Mouse (Mus musculus): ENCODE data around the gene Cdkn1a. TPM values are rescaled to one million over a fixed set of nuclear protein-coding genes. Genes with fewer than 3 reads are reported as not detected.
"Not testable (repeated sequence)": the region's sequence is repeated elsewhere in the genome, so short reads cannot be mapped to it uniquely, and the experiment has no call there.

Cdkn1a gene
- polyA plus RNA-seq, 1 experiment, result 293 TPM

- Histone ChIP-seq H3K27me3 (ENCODE audit: control insufficient read depth, insufficient read depth, low read length) (no peaks in the 10 kb centered on the region), H3K4me1 (ENCODE audit: control insufficient read depth, insufficient read depth, insufficient read length, low read length) (peaks cover 2% of the 10 kb centered on the region), H3K4me3 (ENCODE audit: low read depth, low read length) (no peak overlapping the region), H3K36me3 (ENCODE audit: control insufficient read depth, insufficient read depth, low read length) (peaks cover 24% of the 10 kb centered on the region), H3K27ac (ENCODE audit: insufficient read depth, low read depth, low read length) (no peak overlapping the region)
- no peak for TF ChIP-seq CTCF (IDR thresholded peaks at IDR 0.05; ENCODE audit: extremely low read depth, insufficient read length, insufficient replicate concordance, low read depth, low read length)
- TF ChIP-seq POLR2A (IDR thresholded peaks at IDR 0.05; ENCODE audit: low read depth, low read length), result no peak
- WGBS, result 95% methylated on average over 24 of the region's 24 CpGs
Measured at GRCm38 (mm10) chr17:29098291-29098690, 7.5 kb downstream of the Cdkn1a start.

DNA sequence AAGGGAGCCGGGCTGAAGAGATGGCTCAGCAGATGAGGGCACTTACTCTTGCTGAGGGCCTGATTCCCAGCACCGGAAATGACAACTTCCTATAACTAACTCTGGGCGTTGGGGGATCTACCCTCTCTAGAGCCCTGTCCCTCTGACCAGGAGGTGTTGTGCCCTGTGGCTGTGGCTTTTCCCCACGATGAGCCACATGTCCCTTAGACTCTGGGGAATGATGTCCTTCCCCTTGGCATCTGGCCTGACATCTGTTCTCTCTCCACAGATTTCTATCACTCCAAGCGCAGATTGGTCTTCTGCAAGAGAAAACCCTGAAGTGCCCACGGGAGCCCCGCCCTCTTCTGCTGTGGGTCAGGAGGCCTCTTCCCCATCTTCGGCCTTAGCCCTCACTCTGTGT lies 8.3 kb downstream of the Cdkn1a start:
- Histone ChIP-seq H3K27ac (ENCODE audit: insufficient read depth, low read depth, low read length) (no peak overlapping the region), H3K36me3 (ENCODE audit: control insufficient read depth, insufficient read depth, low read length) (peaks cover 24% of the 10 kb centered on the region), H3K27me3 (ENCODE audit: control insufficient read depth, insufficient read depth, low read length) (no peaks in the 10 kb centered on the region), H3K4me1 (ENCODE audit: control insufficient read depth, insufficient read depth, insufficient read length, low read length) (peaks cover 2% of the 10 kb centered on the region), H3K4me3 (ENCODE audit: low read depth, low read length) (no peak overlapping the region)
- 76% methylated on average over 8 of the region's 8 CpGs for WGBS
- TF ChIP-seq POLR2A (IDR thresholded peaks at IDR 0.05; ENCODE audit: low read depth, low read length) (no peak), CTCF (IDR thresholded peaks at IDR 0.05; ENCODE audit: extremely low read depth, insufficient read length, insufficient replicate concordance, low read depth, low read length) (no peak)

DNA sequence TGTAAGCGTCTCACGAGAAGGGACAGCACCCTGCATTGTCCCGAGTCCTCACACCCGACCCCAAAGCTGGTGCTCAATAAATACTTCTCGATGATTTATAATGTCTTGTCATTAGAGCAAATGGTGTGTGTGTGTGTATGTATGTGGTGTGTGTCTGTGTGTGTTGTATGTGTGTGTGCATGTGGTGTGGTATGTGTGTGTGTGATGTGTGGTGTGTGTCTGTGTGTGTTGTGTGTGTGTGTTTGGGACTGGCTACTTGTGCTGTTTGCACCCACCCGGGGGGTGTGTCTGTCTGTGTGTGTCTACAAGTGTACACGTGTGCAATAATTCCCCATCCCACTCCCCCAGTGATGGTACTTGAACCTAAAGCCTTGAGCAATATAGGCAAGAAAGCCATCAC lies 9.9 kb downstream of the Cdkn1a start:
- 89% methylated on average over 7 of the region's 7 CpGs for WGBS
- Histone ChIP-seq H3K4me3 (ENCODE audit: low read depth, low read length) (no peak overlapping the region), H3K36me3 (ENCODE audit: control insufficient read depth, insufficient read depth, low read length) (peaks cover 24% of the 10 kb centered on the region), H3K27ac (ENCODE audit: insufficient read depth, low read depth, low read length) (no peak overlapping the region), H3K27me3 (ENCODE audit: control insufficient read depth, insufficient read depth, low read length) (no peaks in the 10 kb centered on the region), H3K4me1 (ENCODE audit: control insufficient read depth, insufficient read depth, insufficient read length, low read length) (peaks cover 2% of the 10 kb centered on the region)
- TF ChIP-seq CTCF (IDR thresholded peaks at IDR 0.05; ENCODE audit: extremely low read depth, insufficient read length, insufficient replicate concordance, low read depth, low read length) (no peak), POLR2A (IDR thresholded peaks at IDR 0.05; ENCODE audit: low read depth, low read length) (no peak)

DNA sequence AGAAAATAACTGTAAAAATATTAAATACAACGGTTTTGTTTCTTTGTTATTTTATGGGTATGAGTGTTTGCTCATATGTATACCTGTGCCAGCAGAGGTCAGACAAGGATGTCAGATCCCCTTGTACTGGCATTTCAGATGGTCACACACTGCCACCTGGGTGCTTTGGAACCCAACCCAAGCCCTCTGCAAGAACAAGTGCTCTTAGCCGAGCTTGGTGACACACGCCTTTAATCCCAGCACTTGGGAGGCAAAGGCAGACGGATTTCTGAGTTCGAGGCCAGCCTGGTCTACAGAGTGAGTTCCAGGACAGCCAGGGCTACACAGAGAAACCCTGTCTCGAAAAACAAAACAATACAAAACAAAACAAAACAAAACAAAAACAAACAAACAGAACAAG lies 19.6 kb downstream of the Cdkn1a start:
- not testable (repeated sequence) for H3K36me3 ChIP-seq (ENCODE audit: control insufficient read depth, insufficient read depth, low read length); H3K27ac ChIP-seq (ENCODE audit: insufficient read depth, low read depth, low read length); H3K4me3 ChIP-seq (ENCODE audit: low read depth, low read length); H3K27me3 ChIP-seq (ENCODE audit: control insufficient read depth, insufficient read depth, low read length); H3K4me1 ChIP-seq (ENCODE audit: control insufficient read depth, insufficient read depth, insufficient read length, low read length)
- 65% methylated on average over 6 of the region's 6 CpGs for WGBS

DNA sequence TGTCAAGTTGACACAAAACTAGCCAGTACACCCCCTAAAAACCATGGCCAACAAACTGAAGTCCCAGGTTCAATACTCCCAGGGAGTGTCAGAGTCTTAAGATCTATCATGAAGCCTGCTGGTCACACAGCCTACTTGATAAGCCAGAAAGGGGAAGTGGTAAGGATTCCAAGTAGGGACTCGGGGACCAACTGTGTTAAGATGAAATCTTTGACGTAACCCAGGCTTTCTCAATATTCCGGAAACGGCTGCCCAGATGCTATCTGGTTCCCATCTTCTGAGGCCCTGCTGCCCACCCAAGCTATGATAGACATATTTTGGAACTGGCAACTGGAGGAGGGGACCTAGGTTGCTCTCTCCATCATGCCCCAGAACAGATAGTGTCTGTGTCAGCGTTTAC lies 20.6 kb downstream of the Cdkn1a start:
- Histone ChIP-seq H3K4me3 (ENCODE audit: low read depth, low read length) (no peak overlapping the region), H3K27ac (ENCODE audit: insufficient read depth, low read depth, low read length) (no peak overlapping the region), H3K36me3 (ENCODE audit: control insufficient read depth, insufficient read depth, low read length) (no peaks in the 10 kb centered on the region), H3K4me1 (ENCODE audit: control insufficient read depth, insufficient read depth, insufficient read length, low read length) (no peaks in the 10 kb centered on the region), H3K27me3 (ENCODE audit: control insufficient read depth, insufficient read depth, low read length) (no peaks in the 10 kb centered on the region)
- TF ChIP-seq CTCF (IDR thresholded peaks at IDR 0.05; ENCODE audit: extremely low read depth, insufficient read length, insufficient replicate concordance, low read depth, low read length) (no peak), POLR2A (IDR thresholded peaks at IDR 0.05; ENCODE audit: low read depth, low read length) (no peak)
- 74% methylated on average over 5 of the region's 5 CpGs for WGBS

DNA sequence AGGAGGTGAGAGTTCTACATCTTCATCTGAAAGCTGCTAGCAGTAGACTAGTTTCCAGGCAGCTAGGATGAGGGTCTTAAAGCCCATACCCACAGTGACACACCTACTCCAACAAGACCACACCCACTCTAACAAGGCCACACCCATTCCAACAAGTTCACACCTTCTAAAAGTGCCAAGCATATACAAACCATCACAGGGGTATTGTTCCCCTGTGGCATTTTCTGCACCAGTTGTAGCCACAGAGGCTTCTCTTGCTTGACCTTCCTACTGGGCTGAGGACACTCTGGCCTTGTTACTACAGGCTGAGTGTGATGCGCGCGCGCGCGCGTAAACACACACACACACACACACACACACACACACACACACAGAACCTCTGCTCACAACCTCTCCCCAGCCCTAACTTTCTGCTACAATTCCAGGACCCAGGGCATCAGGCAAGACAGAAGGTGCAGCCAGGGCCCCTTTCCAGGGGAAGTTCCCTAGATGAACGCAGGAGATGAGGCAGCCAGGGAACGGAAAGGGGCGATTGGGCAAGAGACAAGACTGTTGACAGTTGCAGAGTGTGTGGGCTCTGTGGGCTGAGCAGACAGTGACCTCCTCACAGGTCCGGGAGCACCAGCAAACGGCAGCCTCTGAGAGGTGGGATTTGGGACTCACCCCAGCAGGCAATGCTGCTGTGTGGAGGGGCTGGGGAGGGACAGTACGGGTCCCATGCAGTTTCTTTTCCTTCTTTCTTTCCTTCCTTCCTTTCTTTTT lies 23.0 kb downstream of the Cdkn1a start, which contains the start of gene Rab44:
Gene Rab44, plus strand, starts transcription at position 555 of the 762 bp plus-strand sequence.
- 80% methylated on average over 13 of the region's 13 CpGs for WGBS
- H3K4me3 ChIP-seq (ENCODE audit: low read depth, low read length), result no peak within 1 kb of the TSS
- TF ChIP-seq POLR2A (IDR thresholded peaks at IDR 0.05; ENCODE audit: low read depth, low read length) (no peak), CTCF (IDR thresholded peaks at IDR 0.05; ENCODE audit: extremely low read depth, insufficient read length, insufficient replicate concordance, low read depth, low read length) (no peak)

DNA sequence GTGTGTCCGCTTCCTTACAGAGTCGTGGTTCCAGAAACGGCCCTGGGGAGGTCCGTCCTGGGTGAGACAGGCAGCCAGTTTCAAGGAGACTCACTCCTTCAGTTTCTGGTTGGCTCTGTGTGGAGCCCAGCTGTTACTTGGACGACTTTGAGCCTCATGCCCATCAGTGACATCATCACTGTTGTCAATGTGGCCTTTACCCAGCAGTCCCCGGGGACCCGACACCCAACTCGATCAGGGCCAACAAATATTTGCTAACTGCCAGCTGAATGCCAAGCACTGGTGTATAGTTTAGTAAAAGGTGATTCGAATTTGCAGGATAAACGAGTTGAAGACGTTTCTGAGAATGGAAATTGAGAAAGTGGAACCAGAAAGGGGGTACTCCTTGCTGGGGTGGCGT lies 25.2 kb downstream of the Cdkn1a start:
- no peak for TF ChIP-seq CTCF (IDR thresholded peaks at IDR 0.05; ENCODE audit: extremely low read depth, insufficient read length, insufficient replicate concordance, low read depth, low read length)
- TF ChIP-seq POLR2A (IDR thresholded peaks at IDR 0.05; ENCODE audit: low read depth, low read length), result no peak
- Histone ChIP-seq H3K4me3 (ENCODE audit: low read depth, low read length) (no peak overlapping the region), H3K27ac (ENCODE audit: insufficient read depth, low read depth, low read length) (no peak overlapping the region), H3K36me3 (ENCODE audit: control insufficient read depth, insufficient read depth, low read length) (no peaks in the 10 kb centered on the region), H3K27me3 (ENCODE audit: control insufficient read depth, insufficient read depth, low read length) (no peaks in the 10 kb centered on the region), H3K4me1 (ENCODE audit: control insufficient read depth, insufficient read depth, insufficient read length, low read length) (no peaks in the 10 kb centered on the region; the same call in 1 of the 2 replicates)
- 44% methylated on average over 12 of the region's 12 CpGs for WGBS

More for the DNA sequence above, 23.0 kb downstream of the Cdkn1a start, which contains the start of gene Rab44:
- Histone ChIP-seq H3K27ac (ENCODE audit: insufficient read depth, low read depth, low read length) (no peak within 1 kb of the TSS), H3K27me3 (ENCODE audit: control insufficient read depth, insufficient read depth, low read length) (no peaks in the 10 kb centered on the region), H3K36me3 (ENCODE audit: control insufficient read depth, insufficient read depth, low read length) (no peaks in the 10 kb centered on the region), H3K4me1 (ENCODE audit: control insufficient read depth, insufficient read depth, insufficient read length, low read length) (no peaks in the 10 kb centered on the region)

Measured in small intestine, adult 2 months (tissue).